Mouse (Mus musculus) small intestine, adult 2 months (tissue): ENCODE measurements around the gene Otop2. TPM values are rescaled to one million over a fixed set of nuclear protein-coding genes. Genes with fewer than 3 reads are reported as not detected.

Source experiments
- H3K27ac ChIP-seq: fragments of 200-500 bp; 2 replicates; pipeline ENCODE4 v1.5.1; 2012; ENCODE audit warnings: low read depth, low read length, control low read depth, inconsistent platforms; ENCODE audit not compliant: insufficient read depth
- H3K27me3 ChIP-seq: fragments of 200-500 bp; 2 replicates; pipeline ENCODE4 v1.6.1; 2012; ENCODE audit warnings: mild to moderate bottlenecking, moderate library complexity, low read length, inconsistent platforms; ENCODE audit not compliant: control insufficient read depth, insufficient read depth
- H3K36me3 ChIP-seq: fragments of 200-500 bp; 2 replicates; pipeline ENCODE4 v1.6.1; 2012; ENCODE audit warnings: mild to moderate bottlenecking, low read length, control low read depth, inconsistent platforms; ENCODE audit not compliant: control insufficient read depth, insufficient read depth
- H3K4me1 ChIP-seq: fragments of 200-500 bp; 2 replicates; pipeline ENCODE4 v1.6.1; 2012; ENCODE audit warnings: low read length, inconsistent platforms, mixed read lengths; ENCODE audit not compliant: control insufficient read depth, insufficient read depth, insufficient read length
- H3K4me3 ChIP-seq: fragments of 200-500 bp; 2 replicates; pipeline ENCODE4 v1.5.1; 2012; ENCODE audit warnings: low read depth, mild to moderate bottlenecking, control low read depth, inconsistent platforms, low read length, moderate library complexity
- CTCF ChIP-seq: fragments of 200-500 bp; IDR thresholded peaks from 2 replicates; pipeline ENCODE4 v1.5.1; 2012; ENCODE audit warnings: low read depth, mild to moderate bottlenecking, control low read depth, inconsistent platforms, low read length, moderate library complexity, mixed read lengths; ENCODE audit not compliant: insufficient replicate concordance, insufficient read length; ENCODE audit errors: extremely low read depth
- POLR2A ChIP-seq: fragments of 200-500 bp; IDR thresholded peaks from 2 replicates; pipeline ENCODE4 v1.6.1; 2012; ENCODE audit warnings: low read depth, mild to moderate bottlenecking, control low read depth, inconsistent platforms, low read length, moderate library complexity
- WGBS: fragments of 180-500 bp; shearing (Covaris S2); methylation state at CpG from one replicate; pipeline ENCODE4 v1.1.7; 2018; 5-methylcytosine and 5-hydroxymethylcytosine counted together
- polyA plus RNA-seq: library from polyadenylated mRNA; depleted of rRNA; stranded (reverse); fragments of >200 nt; gene quantifications from 2 replicates; pipeline ENCODE4 v1.2.3, GENCODE M21; 2012

Otop2 gene
- polyA plus RNA-seq, 1 experiment: 1.3 TPM

DNA sequence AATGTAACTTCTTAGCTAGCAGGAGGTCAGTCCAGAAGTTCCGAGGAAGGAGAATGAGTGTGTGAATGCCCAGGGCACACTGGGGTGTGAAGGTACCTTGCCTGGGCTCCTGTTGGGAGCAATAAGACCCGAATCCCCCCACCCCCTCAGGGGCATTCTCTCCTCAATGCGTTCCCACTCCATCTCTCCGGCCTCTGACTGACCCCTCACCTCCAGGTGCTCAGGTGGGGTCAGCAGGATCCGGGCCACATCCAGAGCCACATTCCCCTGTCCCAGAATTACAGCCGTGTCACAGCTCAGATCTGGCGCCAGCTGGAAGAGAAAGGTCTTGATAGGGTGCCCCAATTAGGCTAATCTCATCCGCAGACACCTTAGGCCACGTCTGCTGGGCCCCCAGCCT is 35.9 kb upstream of the Otop2 start:
- H3K27ac ChIP-seq: no peak overlapping the region
- H3K36me3 ChIP-seq: peaks cover 4% of the 10 kb centered on the region; the same call in 1 of the 2 replicates
- 84% methylated on average over 9 of the region's 9 CpGs for WGBS
- no peak for TF ChIP-seq CTCF
- no peak for TF ChIP-seq POLR2A
- no peak overlapping the region for H3K4me3 ChIP-seq
- peaks cover 21% of the 10 kb centered on the region for H3K27me3 ChIP-seq
- peaks cover 6% of the 10 kb centered on the region for H3K4me1 ChIP-seq

DNA sequence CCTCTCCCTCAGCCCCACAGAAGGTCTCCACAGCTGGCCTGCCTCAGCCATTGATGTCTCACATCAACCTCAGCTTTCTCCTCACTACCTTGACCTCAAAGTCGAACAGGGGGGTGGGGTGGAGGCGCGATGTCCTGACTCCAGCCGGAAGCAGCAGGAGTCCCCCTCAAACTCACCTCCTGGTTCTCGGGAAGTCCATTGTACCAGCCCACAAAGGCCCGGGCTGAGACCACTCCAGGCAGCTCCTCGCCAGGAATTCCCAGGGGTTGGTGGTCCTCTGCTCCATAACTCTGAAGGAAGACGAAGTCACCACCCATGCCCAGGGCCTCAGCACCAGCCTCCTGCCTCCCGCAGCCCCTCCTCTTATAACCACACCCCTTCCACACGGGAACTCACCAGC is 35.5 kb upstream of the Otop2 start:
- Histone ChIP-seq H3K36me3 (peaks cover 4% of the 10 kb centered on the region; the same call in 1 of the 2 replicates), H3K4me3 (no peak overlapping the region), H3K27me3 (peaks cover 17% of the 10 kb centered on the region), H3K4me1 (peaks cover 10% of the 10 kb centered on the region), H3K27ac (no peak overlapping the region)
- 84% methylated on average over 10 of the region's 10 CpGs for WGBS
- no peak for TF ChIP-seq POLR2A
- no peak for TF ChIP-seq CTCF

DNA sequence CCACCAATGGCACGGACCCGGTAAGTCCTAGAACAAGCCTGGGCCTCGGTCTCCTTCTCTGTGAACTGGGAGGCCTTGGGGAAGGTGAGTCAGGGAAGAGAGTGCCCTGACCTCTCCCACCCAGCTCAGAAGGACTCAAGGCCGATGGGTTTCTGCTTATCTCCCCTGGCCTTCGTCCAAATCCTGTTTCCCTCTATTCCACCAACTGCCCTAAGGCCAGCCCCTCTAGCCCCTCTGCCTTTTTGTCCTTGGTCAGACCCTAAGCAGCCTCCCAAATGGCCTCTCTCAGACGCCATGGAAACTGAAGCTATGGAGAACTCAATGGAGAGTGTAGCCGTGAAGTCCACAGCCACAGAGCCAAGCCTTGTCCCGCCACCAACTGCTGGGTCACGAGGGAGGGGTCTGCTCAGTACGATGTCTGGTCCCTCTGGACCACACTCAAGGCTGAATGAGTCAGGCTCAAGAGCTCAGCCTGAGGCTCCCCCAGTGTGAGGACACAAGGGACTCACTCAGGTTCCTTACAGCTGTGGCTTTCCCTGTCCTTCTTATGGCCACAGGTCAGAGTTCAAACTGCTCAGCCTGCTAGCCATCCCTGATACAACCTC is 34.0 kb upstream of the Otop2 start:
- 72% methylated on average over 10 of the region's 10 CpGs for WGBS
- Histone ChIP-seq H3K36me3 (peaks cover 4% of the 10 kb centered on the region; the same call in 1 of the 2 replicates), H3K27ac (no peak overlapping the region)

DNA sequence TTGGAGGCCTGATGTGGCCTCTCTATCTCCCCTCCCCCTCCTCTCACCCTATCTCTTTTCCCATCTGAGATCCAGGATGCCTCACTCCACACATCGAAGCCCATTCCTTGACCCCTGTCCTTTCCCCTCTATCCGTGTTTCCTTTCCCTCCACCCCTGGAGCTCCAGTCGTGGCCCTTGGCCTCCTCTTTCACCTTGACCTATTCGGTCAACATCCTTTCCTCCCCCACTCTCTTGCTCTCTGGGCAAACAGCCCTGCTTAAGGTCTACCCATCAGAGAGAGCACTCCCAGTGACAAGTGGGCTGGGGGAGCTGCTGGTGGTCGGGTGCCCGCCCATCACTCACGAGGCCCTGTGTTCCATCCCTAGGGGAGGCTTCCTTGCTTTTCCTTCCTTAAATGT is 33.2 kb upstream of the Otop2 start:
- Histone ChIP-seq H3K27me3 (no peaks in the 10 kb centered on the region), H3K27ac (no peak overlapping the region), H3K36me3 (peaks cover 1% of the 10 kb centered on the region; the same call in 1 of the 2 replicates), H3K4me3 (no peak overlapping the region), H3K4me1 (peaks cover 7% of the 10 kb centered on the region; the same call in 1 of the 2 replicates)
- WGBS: 74% methylated on average over 7 of the region's 7 CpGs
- TF ChIP-seq CTCF (no peak), POLR2A (no peak)

More for the DNA sequence above, 34.0 kb upstream of the Otop2 start:
- Histone ChIP-seq H3K4me1 (peaks cover 7% of the 10 kb centered on the region; the same call in 1 of the 2 replicates), H3K4me3 (no peak overlapping the region), H3K27me3 (0 out of 2 replicates have a peak, but pooled peaks cover 3% of the 10 kb centered on the region)
- TF ChIP-seq CTCF (no peak), POLR2A (no peak)

DNA sequence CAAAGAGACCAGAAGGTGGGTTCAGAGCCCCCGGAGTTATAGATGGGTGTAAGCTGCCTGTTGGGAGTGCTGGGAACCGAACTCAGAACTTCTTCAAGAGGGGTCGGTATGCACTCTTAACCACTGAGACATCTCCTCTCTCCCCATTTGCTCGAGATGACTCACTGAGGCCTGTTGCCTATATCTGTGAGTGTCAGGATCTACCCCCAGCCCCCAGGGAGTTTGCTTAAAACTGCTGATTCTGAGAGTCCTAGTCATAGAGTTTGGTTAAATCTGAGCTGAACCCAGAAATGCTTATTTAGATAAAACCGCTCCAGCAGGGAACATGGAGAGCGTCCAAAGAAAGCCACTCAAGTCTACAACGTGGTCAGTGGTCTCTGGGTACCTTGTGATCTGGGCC is 32.8 kb upstream of the Otop2 start:
- Histone ChIP-seq H3K4me3 (no peak overlapping the region), H3K27ac (no peak overlapping the region), H3K27me3 (no peaks in the 10 kb centered on the region), H3K4me1 (peaks cover 7% of the 10 kb centered on the region; the same call in 1 of the 2 replicates), H3K36me3 (no peaks in the 10 kb centered on the region)
- TF ChIP-seq CTCF (no peak), POLR2A (no peak)
- WGBS: 86% methylated on average over 7 of the region's 7 CpGs

DNA sequence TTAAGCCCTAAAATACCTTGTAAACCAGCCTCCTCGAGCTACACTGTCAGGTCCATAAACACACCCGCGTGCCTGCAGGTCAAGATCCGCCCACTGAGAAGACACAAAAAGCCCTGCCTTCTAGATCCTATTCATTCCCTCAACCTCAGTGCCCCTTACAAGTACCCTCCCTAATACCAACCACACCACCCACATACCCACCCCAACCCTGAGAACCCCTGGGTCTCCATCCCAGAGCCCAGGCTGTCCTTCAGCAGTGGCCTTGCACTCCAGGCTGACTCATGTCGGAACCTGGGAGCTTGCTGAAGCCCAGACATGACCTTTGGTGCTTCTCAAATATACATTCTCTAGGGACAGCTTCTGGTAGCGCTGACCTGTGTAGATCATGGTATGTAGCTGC is 32.2 kb upstream of the Otop2 start:
- H3K36me3 ChIP-seq: no peaks in the 10 kb centered on the region
- no peak for TF ChIP-seq CTCF
- TF ChIP-seq POLR2A: no peak
- no peak overlapping the region for H3K4me3 ChIP-seq
- WGBS: 89% methylated on average over 6 of the region's 6 CpGs
- no peak overlapping the region for H3K27ac ChIP-seq
- H3K27me3 ChIP-seq: no peaks in the 10 kb centered on the region
- peaks cover 7% of the 10 kb centered on the region; the same call in 1 of the 2 replicates for H3K4me1 ChIP-seq

DNA sequence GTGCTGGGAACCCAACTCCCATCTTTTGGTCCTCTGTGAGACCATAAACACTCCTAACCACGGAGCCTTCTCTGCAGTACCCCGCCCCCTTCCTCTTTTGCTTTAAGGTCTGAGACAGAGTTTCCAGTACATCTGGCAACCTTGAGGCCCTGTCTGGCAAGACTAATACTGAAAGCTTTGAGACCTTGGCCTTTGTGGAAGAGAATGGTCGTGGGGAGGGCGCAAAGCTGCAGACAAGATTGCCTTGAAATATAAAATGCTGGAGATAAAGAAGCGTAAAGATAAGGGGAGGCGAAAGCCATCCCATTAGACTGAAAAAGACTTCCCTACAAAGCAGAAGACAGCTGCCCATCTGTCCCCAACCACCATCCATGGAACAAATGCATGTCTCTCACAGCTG is 31.5 kb upstream of the Otop2 start:
- no peaks in the 10 kb centered on the region for H3K36me3 ChIP-seq
- peaks cover 7% of the 10 kb centered on the region; the same call in 1 of the 2 replicates for H3K4me1 ChIP-seq
- no peak overlapping the region for H3K4me3 ChIP-seq
- H3K27ac ChIP-seq: no peak overlapping the region
- H3K27me3 ChIP-seq: no peaks in the 10 kb centered on the region
- no peak for TF ChIP-seq CTCF
- no peak for TF ChIP-seq POLR2A
- 46% methylated on average over 6 of the region's 6 CpGs for WGBS
